Mouse (Mus musculus) retina, postnatal 7 days (tissue): Measurements from ENCODE around the gene Rpe65.

Experiments
- DNase-seq: peaks from one replicate; pipeline ENCODE4 v3.0.0-alpha.2; 2012; ENCODE audit warnings: low read depth, low spot score

Rpe65 gene

DNA sequence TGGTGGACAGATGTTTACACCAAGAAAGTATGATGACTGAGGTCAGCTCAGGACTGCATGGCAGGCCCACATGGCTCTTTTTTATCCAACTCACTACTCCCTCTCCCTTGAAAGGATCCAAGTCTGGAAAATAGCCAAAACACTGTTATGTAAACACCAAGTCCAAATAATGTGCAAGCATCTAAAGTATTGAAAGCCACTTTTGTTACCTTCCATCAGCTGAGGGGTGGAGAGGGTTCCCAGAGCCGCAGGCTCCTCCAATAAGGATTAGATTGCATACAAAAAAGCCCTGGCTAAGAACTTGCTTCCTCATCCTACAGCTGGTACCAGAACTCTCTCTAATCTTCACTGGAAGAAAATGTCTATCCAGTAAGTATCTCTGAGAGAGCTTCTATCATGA is at the start of gene Rpe65:
TSS of gene Rpe65 (plus strand) at position 301 of the 400 bp plus-strand sequence.
- no peak for DNase-seq

DNA sequence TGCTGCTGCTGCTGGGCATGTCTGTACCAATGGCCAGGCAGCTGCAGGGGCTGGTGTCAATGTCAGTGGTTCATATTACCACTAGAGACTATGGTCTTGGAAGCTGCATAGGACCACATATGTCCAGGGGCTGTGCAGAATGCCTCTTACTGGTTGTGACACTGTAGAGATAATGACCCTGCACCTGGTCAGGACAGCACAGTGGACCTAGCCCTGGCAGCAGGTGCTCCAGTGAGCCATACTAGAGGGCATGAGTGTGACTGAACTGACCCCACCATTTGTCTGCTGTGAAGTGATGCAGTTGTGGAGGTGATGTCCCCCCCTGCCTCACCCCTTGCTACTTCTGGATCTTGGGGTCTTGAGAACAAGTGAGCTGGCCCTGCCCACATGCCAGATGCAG is 48.8 kb upstream of the Rpe65 start:
- DNase-seq, result no peak

DNA sequence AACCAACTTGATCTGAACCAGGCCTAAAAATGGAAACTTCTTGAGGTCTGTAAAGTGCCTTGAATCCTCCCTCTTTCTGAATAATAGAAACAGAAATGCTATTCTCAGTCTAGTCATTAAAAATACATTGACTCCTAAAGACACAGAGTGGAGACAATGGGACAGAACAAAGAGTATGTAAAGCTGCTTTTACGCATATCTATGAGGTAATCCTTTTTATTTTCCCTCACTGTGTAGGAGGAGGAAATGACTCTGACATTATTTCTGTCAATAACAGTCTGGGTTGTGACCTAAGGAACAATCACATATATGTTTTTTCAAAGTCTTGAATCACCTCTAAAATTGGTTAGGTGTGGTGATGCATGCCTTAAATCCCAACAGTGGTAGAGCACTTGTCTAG is 16.0 kb downstream of the Rpe65 start:
- DNase-seq, result no peak

DNA sequence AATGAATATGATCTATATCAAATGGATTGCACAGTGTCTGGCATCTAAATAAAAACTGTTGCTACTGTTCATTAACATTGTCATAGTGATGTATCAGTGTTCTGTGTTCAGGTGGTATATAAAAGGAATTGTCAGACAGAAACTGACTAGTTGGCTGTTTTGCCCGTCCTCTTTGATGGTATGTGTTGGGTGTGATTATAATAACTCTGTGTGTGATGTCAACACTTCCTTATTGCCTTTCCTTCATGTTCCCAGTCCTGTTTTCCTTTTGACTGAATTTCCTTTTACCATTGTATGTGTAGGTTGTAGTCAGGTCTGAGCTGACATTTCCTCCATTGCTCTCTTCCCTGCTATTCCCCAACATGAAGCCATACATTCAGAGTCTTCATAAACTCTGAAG is 22.1 kb downstream of the Rpe65 start:
- no peak for DNase-seq

DNA sequence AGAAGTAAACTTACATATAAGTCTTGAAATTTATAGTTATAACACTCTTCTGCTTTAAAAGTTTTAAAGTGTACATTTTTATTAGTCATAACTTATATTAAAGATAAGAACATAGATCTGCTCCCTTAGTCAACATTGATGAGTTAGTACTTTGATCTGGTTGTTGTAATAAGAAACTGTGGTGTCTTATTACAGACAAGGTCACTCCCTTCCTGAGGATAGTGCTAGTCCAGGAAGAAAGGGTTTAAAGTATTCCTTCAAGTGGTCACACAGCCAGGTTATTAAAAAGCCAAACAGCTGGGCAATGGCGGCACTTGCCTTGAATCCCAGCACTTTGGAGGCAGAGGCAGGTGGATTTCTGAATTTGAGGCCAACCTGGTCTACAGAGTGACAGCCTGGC is 25.0 kb downstream of the Rpe65 start:
- DNase-seq, result no peak

DNA sequence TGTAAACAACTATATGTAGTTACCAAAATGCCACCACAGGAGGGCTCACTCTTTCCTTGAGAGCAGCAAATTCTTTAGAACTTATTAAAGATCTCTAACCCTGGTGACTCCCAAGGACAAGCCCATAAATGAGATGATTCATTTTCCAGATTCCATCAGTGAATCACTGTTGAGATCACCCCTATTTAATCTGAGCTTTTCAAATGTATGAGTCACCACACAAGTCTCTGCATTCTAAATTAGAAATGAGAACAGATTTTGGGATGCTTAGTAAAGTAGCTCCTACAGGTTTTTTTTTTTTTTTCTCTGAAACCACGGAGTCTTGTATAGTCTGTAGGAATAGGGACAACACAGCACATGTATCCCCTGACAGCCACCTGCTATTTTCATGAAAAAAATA is 61.8 kb downstream of the Rpe65 start:
- DNase-seq, result no peak

DNA sequence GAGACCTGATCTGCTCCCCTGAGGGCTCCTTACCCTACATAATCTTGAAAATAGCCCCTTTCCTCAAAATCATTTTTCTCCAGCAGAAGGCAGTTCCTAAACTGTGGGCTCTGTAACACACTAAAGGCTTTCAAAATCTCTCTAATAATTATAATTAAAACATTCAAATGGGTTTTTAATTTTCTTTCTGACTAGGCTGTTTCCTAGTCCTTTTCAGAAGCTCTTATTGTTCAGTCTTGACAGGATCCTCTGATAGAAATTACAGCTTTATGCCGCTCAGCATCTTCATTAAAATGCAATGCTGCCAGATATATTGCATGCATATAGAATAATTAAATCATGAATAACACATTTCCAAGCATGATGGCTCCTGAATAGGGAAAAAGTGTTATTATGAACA is 64.4 kb downstream of the Rpe65 start:
- DNase-seq, result no peak
